Mouse (Mus musculus) gastrocnemius, adult 8-10 months (tissue): ENCODE data around the gene Rnd2. TPM values are rescaled to one million over a fixed set of nuclear protein-coding genes. Genes with fewer than 3 reads are reported as not detected.
"Not testable (repeated sequence)": the region's sequence is repeated elsewhere in the genome, so short reads cannot be mapped to it uniquely, and the experiment has no call there.

ENCODE experiments used
- DNase-seq, 2 experiments: peaks; one replicate each; pipeline ENCODE4 v3.0.0; 2022; ENCODE audit warnings: low spot score in 2 of 2
- total RNA-seq, 4 experiments: library from RNA; stranded (reverse); gene quantifications; 2 replicates each; pipeline ENCODE4 v1.2.4; 2022

Gene Rnd2
- total RNA-seq, 4 experiments from 2014 or later: 2.4 to 3.9 (median 3.5) TPM

DNA sequence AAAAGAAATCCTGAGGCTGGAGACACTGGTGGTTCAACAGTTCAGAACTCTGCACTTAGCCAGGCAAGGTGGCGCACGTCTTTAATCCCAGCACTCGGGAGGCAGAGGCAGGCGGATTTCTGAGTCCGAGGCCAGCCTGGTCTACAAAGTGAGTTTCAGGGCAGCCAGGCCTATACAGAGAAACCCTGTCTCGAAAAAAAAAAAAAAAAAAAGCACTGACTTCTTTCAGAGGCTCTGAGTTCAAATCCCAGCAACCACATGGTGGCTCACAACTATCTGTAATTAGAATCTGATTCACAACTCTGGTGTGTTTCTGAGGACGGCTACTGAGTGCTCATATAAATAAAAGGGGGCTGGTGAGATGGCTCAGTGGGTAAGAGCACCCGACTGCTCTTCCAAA is 17.9 kb upstream of the Rnd2 start:
- not testable (repeated sequence) for DNase-seq

DNA sequence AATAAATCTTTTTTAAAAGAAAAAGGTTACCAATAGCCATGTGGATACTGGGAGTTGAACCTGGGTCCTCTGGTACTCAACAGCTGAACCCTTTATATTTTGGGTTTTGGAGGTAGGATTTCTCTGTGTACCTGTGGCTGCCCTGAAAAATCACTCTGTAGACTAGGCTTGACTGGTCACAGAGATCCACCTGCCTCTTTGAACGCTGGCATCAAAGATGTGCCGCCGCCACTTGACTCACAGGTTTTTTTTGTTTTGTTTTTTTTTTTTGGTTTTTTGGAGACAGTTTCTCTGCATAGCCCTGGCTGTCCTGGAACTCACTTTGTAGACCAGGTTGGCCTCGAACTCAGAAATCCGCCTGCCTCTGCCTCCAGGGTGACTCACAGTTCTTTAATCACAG is 17.0 kb upstream of the Rnd2 start:
- no peak for DNase-seq

DNA sequence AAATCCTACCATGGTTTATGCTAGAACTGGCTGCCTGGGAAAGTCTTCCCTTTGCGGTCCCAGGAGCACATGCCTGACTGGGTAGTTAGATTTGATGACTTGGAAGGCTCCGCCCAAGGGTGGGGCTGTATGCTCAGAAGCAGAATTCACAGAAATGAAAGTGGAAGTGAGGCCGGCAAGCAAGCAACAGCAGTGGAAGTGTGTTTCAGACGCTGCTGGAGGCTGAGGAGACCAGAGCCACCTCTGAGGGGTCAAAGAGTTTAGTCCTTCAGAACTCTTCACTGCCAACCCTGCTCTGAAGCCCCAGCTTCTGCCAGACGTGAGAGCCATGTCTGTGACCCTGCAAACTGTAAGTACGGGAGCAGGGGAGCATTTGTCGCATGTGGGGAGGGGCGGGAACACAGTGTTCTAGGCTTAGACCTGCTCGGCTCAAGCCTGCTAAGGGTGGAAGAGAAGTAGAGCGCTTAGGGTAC is 16.5 kb upstream of the Rnd2 start, which contains the start of gene Ifi35:
Ifi35 (plus strand) TSS at position 134 of the 473 bp plus-strand sequence.
- peak; percentile 72 to 75 for DNase-seq

DNA sequence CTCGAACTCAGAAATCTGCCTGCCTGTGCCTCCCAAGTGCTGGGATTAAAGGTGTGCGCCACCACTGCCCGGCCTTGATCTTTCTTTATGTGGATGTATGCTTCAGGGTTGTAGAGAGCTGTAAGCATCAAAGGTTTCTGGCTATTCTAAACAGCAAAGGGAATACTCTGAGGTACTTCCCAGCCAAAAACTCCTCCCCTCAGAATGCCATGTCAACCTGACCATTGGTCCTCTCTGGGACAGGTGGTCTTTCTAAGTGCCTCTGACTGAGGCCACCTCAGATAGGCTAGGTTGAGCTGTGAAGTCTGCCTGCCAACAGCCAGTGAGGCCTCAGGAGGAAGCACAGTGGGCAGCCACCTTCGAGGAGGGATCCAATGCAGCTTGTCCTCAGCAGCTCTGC is 15.9 kb upstream of the Rnd2 start:
- no peak for DNase-seq

DNA sequence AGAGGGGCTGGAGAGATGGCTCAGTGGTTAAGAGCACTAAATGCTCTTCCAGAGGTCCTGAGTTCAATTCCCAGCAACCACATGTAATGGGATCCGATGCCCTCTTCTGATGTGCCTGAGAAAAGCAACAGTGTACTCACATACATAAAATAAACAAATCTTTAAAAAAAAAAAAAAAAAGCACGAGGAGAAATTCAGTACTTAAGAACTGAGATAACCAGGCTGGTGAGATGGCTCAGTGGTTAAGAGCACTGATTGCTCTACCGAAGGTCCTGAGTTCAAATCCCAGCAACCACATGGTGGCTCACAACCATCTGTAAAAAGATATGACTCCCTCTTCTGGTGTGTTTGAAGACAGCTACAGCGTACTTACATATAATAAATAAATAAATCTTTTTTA is 15.2 kb upstream of the Rnd2 start:
- DNase-seq: not testable (repeated sequence)

DNA sequence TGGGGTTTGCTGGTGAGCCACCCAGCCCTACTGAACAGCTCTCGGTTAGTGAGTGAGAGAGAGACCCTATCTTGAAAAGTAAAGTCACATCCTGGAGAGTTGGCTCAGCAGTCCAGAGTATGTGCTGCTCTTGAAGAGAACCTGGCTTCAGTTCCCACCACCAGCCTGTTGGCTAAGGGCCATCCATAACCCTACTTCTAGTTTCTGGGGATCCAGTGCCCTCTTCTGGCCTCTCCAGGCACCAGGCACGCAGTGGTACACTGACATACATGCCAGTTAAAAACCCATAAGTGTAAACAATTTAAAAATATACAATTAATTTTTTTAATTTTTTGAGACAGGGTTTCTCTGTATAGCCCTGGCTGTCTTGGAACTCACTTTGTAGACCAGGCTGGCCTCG is 14.4 kb upstream of the Rnd2 start:
- DNase-seq: no peak

DNA sequence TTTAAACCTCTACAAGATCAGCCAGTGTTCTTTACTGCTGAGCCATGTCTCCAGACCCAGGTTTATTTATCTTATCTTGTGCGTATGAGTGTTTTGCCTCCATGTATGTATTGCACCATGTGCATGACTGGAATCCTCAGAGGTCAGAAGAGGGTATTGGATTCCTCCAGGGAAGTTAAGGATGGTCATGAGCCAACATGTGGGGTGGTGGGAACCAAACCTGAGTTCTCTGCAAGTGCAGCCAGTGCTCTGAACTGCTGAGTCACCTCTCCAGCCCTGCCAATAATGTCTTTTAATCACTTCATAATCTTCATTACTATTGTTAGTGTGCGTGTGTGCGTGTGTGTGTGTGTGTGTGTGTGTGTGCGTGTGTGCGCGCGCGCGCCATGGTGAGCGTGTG is 13.3 kb upstream of the Rnd2 start:
- DNase-seq: no peak

DNA sequence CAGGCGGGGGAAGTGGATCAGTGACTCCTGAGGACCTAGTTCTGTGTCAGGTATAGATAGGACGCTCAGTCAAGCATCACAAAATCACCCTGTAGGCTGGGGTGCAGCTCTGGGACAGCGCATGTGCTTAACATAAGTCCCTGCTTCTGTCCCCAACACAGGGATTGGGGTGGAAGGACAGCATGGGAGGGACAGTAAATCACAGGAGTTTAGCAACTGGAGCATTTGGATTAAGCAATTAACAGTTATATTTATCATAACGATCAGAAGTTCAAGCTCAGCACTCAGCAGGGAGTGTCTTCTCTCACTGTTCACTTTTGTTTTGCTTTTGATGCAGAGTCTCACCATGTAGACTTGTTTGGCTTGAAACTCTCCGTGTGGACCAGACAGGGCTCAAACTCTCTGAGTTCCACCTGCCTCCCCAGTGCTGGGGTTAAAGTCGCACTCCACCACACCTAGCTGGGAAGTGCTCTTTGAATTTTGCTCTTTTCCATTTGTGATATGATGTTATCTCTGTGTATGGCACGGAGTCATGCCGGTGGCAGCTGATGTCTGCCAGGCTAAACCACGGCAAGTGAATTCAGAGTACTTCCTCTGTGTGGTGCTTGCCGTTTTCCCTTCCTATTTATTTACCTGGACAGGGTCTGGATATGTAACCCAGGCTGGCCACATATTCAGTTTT is 12.6 kb upstream of the Rnd2 start:
- DNase-seq: no peak

DNA sequence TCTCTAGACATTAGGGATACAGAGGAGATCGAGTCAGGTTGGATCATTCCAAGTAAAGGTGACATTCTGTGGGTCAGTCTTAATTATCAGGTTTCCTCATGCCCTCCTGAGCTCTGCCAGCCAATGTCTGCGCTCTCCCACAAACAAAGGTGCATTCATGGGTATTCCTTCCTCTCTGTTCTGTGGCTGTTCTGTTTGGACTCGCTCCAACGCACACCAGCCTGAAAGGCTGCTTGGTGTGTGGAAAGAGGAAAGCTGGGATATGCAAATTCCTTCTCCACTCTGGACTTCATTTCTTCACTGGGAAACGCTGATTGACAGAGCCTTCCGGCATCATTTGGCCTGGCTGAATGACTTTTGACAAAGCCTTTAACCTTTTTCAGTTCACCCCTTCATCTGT is 10.1 kb upstream of the Rnd2 start:
- no peak for DNase-seq

DNA sequence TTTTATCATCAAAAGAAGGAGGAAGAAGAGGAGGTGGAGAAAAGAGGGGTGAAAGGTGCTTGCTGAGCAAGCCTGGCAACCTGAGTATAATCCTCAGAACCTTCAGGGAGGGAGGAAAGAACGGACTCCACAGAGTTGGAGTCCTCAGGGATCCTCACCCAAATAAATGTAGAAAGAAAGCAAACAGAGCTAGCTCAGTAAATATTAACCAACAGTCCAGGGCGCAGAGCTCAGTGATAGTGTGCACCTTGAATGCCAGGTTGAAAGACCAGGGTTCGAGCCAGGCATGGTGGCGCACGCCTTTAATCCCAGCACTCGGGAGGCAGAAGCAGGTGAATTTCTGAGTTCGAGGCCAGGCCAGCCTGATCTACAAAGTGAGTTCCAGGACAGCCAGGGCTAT is 9.2 kb upstream of the Rnd2 start:
- no peak for DNase-seq

DNA sequence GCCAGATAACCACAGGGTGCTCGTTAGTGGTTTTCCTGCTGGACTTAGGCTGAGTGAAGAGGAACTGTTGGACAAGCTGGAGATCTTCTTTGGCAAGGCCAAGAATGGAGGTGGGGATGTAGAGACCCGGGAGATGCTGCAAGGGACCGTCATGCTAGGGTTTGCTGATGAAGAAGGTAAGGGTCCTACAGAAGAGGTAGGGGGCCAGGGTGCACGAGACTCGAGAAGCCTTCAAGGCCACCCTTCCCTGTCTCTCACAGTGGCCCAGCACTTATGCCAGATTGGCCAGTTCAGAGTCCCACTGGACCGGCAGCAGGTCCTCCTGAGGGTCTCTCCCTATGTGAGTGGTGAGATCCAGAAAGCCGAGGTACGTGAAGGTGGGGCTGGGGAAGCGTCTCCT is 7.2 kb upstream of the Rnd2 start:
- DNase-seq: no peak

DNA sequence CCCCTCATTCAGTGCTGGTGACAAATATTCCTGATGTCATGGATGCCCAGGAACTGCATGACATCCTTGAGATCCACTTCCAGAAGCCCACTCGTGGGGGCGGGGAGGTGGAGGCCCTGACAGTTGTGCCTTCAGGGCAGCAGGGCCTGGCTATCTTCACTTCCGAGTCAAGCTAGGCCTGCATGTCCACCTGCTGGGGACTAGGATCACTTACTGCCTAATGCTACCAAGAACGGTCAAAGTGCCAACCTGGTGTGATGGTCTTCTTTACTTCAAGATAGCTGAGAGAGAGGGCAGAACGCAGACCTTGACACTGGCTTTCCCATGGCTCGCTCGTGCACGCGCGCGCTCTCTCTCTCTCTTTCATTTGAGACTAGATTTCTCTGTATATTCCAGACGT is 6.6 kb upstream of the Rnd2 start:
- no peak for DNase-seq

DNA sequence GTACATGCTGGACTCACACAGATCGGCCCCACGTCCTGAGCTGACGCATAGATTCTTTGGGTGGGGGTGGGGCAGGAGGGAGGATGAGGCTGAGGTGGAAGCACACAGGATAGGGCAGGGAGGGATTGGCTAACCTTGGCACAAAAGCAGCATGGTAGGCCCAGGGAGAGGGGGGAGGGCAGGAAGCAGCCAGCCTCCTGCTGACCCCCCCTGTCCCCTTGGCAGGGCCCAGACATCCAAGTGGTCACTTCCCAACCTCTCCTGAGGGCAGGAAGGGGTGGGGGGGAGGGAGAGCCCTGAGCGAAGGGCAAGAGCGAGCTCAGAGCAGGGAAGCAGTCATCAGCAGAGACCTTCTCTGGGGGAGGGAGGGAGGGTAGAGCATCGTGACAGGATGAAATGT is 5.1 kb upstream of the Rnd2 start:
- no peak for DNase-seq

DNA sequence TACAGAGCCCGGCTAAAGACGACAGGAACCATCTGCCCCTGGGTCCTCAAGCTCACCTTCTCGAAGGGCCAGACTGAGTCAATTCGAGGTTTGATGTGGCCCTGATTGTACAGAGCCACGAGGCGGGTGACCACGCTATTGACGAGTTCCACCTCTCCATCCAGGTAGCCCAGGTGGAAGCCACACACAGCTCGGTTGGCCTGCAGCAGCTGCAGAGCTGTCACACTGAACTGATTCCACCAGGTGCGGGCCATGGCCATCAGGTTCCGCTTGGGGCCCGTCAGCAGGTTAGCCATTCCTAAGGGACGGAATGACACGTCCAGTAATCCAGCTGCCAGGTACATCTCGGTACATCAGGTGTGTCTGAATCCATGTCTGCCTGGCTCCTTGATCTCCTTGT is 4.5 kb upstream of the Rnd2 start:
- DNase-seq: no peak

DNA sequence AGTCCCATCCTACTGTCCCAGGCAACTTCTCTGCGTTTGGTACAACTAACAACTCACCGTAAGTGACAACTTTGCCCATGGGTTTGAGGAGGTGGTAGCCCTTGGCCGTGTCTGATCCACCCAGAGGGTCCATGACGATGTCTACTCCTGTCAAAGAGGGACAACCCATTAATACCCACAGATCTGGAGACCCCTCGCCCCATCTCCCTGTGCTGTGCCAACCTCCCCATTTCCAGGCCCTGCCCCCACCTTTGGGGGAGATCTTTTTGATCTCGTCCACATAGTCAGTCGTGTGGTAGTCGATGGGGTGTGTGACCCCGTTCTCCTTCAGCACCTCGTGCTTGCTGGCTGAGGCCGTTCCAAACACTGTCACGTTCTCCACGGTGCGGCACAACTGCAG is 2.7 kb upstream of the Rnd2 start:
- DNase-seq: no peak

DNA sequence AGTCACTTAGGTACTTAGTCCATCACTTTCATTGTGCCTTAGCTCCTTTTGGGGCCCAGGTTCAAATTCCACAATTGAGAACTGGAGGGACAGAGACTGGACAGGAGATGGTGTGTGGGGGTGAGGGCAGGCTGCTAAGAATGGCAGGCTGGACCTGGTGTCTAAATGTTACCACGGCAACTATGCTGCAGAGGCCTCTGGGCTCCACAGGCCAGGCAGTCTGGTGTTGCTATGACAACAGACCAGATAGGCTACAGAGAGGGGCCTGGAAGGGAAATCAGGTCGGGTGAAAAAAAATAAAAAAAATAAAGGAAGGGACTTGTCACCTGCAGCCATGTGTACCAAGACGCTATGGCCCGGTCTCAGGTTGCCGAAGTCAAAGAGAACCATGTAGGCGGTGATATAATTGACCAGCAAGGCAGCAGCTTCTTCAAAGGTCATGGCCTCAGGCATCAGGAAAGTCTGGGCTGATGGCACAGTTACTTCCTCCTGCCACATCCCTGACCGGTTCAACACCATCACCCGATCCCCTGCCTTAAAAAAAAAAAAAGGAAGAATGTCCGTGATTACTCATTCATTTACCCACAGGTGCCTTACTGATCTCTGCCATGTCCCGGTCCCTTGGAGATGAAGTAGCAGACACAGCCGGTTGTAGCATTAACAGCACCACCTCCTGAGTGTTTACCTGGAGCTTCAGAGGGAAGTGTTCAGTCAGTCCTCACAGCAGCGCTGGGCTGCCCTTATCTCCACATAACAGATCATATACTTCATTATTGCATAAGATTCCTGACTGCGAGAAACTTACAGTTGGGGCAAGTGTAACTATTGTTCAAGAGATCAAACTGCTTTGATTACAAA is 2.0 kb upstream of the Rnd2 start:
- no peak for DNase-seq

DNA sequence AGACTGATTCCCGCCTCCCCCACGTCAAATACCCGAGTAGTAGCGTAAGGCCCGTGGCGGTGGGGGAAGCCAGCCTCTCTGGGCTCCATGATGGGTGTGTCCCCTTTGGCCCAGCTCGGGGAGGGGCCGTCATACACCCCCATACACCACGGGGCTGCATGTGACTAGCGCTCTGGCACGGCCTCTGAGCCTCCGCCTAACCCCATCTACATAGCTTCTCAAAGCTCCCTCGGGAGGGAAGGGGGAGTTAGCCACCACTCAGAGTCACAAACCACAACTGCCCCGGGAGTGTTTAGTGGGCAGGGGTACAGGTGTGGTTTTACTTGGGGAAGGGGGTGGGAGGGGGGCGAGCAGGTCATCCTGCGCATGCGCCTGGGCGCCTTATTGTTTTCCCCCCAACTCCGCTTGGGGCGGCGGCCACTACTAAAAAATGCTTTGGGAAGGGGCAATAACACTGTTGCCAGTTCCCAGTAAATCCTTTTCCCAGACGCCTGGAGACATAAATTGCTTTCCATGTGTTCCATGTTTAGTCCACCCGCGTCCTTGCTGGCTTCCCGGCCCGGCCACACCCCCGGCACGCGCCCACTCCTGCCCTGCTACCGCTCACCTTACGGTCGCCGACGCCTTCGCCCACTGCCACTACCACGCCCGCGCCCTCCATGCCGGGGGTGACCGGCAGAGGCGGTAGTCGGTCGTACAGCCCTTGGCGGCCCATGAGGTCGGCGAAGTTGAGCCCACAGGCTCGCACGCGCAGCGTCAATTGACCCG is 486 bp downstream of the Rnd2 start:
- peak; percentile 67 to 77 for DNase-seq

DNA sequence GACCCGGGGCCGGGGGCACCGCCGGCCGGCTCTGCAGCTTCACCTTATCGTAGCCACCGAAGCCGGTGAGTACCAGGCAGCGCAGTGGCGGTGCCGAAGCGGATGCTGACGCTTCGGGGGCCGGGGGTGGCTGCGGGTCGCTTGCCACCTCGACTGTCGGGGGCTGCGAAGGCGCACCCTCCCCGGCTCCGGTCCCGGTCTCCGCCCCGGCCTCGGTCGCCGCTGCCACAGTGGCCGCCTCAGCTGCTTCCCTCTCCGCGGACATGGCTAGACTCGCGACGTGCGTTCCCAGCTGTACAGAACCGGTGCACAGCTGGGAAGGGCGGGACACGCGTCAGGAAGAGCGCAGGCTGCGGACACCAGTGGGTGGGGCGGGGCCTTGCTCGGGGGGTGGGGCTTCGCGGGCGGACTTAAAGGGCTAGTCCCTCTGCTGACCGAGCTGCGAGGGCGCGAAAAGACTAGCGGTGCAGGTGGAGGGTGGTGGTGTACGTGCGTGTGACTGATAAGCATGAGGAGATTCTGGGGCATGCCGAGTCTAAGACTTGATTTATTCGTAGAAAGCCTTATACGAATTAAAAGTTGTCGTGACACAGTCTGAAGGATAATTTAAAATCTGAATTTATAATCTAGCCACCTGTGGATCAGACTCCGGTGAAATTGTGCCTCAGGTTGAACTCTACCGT is 1.2 kb downstream of the Rnd2 start, which contains the start of gene Vat1:
Vat1 (minus strand) TSS at position 362 of the 683 bp plus-strand sequence.
- peak; percentile 32 to 56 for DNase-seq

DNA sequence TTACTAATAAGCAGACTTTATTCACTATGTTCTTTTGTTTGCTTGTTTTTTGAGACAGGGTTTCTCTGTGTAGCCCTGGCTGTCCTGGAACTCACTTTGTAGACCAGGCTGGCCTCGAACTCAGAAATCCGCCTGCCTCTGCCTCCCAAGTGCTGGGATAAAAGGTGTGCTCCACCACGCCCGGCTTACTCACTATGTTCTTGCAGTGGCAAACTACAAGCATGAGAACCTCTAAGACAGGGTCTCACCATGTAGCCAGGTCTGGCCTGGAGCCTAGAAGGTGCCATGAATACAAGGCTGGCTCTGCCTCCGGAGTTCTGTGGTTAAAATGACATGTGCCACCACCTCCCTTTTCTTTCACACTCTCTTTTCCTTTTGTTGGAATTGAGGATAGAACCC is 1.8 kb downstream of the Rnd2 start:
- not testable (repeated sequence) for DNase-seq

DNA sequence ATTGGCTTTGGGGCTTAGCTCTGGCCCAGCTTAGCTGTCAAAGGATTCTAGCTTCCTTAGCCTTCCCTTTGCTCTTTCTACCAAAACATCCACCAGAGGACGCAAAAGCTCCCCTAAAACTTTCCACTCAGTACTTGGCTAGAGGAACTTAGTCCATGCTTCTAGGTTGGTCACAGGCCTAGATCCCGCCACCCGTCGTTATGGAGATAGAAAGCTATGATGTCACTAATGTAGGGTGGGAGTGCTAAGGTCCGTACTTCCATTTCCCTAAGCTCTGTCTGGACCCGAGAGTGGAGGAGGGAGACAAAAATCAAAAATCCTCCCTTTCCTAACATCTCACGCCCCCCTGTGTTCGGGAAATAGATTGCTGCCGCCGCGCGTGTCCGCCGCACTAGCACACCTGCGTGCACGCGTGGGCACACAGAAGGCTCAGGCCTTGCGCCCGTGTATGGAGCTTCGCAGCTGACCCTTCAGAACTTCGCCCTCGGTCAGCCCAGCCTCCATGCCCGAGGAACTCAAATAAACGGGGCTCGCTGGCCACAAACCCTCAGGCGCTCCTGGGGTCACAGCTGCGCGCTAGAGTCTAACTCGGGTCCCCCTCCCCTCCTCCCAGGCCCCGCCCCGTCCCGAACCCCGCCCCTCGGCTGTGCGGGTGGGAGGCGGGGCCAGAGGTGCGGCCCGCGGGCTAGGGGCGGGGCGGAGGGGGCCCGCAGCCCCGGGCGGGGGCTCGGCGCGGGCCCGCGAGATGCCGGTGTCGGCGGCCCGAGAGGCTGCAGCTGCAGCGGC is 2.9 kb downstream of the Rnd2 start:
- peak; percentile 27 to 41 for DNase-seq
